Mouse (Mus musculus): Measurements from ENCODE around the gene Map3k7cl. TPM values are rescaled to one million over a fixed set of nuclear protein-coding genes. Genes with fewer than 3 reads are reported as not detected.

Map3k7cl gene
- total RNA-seq (2022) = under 1 TPM in 3 of 4 experiments, not detected in 1; 0.46 to 0.59 (median 0.53) TPM

- DNase-seq (ENCODE audit: low spot score in 2 of 2) = no peak
Measured at GRCm38 (mm10) chr16:87552907-87553691, at the start of gene Map3k7cl. Gene Map3k7cl, plus strand, starts transcription at chr16:87553330.

GRCm38 (mm10) chr16:87511706-87512105, 41.4 kb upstream of the Map3k7cl start:
- DNase-seq (ENCODE audit: low spot score in 2 of 2) = no peak

- no peak for DNase-seq (ENCODE audit: low spot score in 2 of 2)
Measured at GRCm38 (mm10) chr16:87512331-87512730, 40.8 kb upstream of the Map3k7cl start.

- no peak for DNase-seq (ENCODE audit: low spot score in 2 of 2)
Measured at GRCm38 (mm10) chr16:87524228-87524627, 28.9 kb upstream of the Map3k7cl start.

- DNase-seq (ENCODE audit: low spot score in 2 of 2) = no peak
Measured at GRCm38 (mm10) chr16:87527553-87528249, 25.4 kb upstream of the Map3k7cl start.

GRCm38 (mm10) chr16:87528755-87529154, 24.4 kb upstream of the Map3k7cl start:
- DNase-seq (ENCODE audit: low spot score in 2 of 2) = no peak

GRCm38 (mm10) chr16:87548348-87548747, 4.8 kb upstream of the Map3k7cl start:
- DNase-seq (ENCODE audit: low spot score in 2 of 2) = no peak

GRCm38 (mm10) chr16:87556320-87556719, 3.2 kb downstream of the Map3k7cl start:
- no peak for DNase-seq (ENCODE audit: low spot score in 2 of 2)

- DNase-seq (ENCODE audit: low spot score in 2 of 2) = no peak
Measured at GRCm38 (mm10) chr16:87561501-87561900, 8.4 kb downstream of the Map3k7cl start.

- peak in 1 of 2 experiments; percentile 27 for DNase-seq (ENCODE audit: low spot score in 2 of 2)
Measured at GRCm38 (mm10) chr16:87563524-87563923, 10.4 kb downstream of the Map3k7cl start.

GRCm38 (mm10) chr16:87564564-87564963, 11.4 kb downstream of the Map3k7cl start:
- DNase-seq (ENCODE audit: low spot score in 2 of 2) = no peak

- peak; percentile 7 to 64 for DNase-seq (ENCODE audit: low spot score in 2 of 2)
Measured at GRCm38 (mm10) chr16:87567572-87567971, 14.4 kb downstream of the Map3k7cl start.

- no peak for DNase-seq (ENCODE audit: low spot score in 2 of 2)
Measured at GRCm38 (mm10) chr16:87568241-87568640, 15.1 kb downstream of the Map3k7cl start.

GRCm38 (mm10) chr16:87569576-87570105, 16.5 kb downstream of the Map3k7cl start:
- DNase-seq (ENCODE audit: low spot score in 2 of 2) = peak in 1 of 2 experiments; percentile 26

- no peak for DNase-seq (ENCODE audit: low spot score in 2 of 2)
Measured at GRCm38 (mm10) chr16:87570334-87570733, 17.2 kb downstream of the Map3k7cl start.

- no peak for DNase-seq (ENCODE audit: low spot score in 2 of 2)
Measured at GRCm38 (mm10) chr16:87573409-87573808, 20.3 kb downstream of the Map3k7cl start.

GRCm38 (mm10) chr16:87574160-87574559, 21.0 kb downstream of the Map3k7cl start:
- no peak for DNase-seq (ENCODE audit: low spot score in 2 of 2)

- no peak for DNase-seq (ENCODE audit: low spot score in 2 of 2)
Measured at GRCm38 (mm10) chr16:87575600-87575999, 22.5 kb downstream of the Map3k7cl start.

- DNase-seq (ENCODE audit: low spot score in 2 of 2) = no peak
Measured at GRCm38 (mm10) chr16:87578881-87579280, 25.8 kb downstream of the Map3k7cl start.

- DNase-seq (ENCODE audit: low spot score in 2 of 2) = no peak
Measured at GRCm38 (mm10) chr16:87579462-87579861, 26.3 kb downstream of the Map3k7cl start.

- no peak for DNase-seq (ENCODE audit: low spot score in 2 of 2)
Measured at GRCm38 (mm10) chr16:87582776-87583175, 29.6 kb downstream of the Map3k7cl start.

- DNase-seq (ENCODE audit: low spot score in 2 of 2) = no peak
Measured at GRCm38 (mm10) chr16:87584618-87585017, 31.5 kb downstream of the Map3k7cl start.
